Mouse (Mus musculus) ES-Bruce4 (cell line): ENCODE measurements at regions not wholly inside any gene's neighbourhood (a gene's known extent, or its start where the extent isn't known, plus 50 kb on each side); places are given as distances from the start of the nearest gene placed in this dataset.

ENCODE experiments used
- CTCF ChIP-seq: IDR thresholded peaks from one replicate; pipeline ENCODE4 v1.8.1; 2011; ENCODE audit warnings: low read depth, low read length
- POLR2A ChIP-seq: IDR thresholded peaks from one replicate; pipeline ENCODE4 v1.8.1; 2011; ENCODE audit warnings: low read length; ENCODE audit not compliant: insufficient read depth

DNA sequence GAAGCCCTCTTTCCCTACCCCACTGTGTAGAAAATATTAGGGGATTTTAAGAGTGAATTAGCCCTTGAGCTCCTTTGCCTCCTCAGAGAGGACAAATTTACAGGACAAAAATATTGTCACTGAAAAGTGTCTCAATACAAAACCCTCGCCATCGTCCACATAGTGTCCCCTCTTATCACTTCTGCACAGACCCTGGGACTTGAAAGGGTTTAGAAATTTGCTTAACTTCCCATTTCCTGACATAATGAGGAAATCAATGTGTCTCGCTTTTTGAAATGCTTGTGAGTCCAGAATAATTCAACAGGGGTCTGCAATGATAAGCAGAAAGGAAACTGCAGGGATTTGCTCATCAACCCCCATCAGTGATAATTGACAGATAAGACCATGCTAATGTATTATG lies 708.5 kb upstream of the Pfkp start:
- TF ChIP-seq CTCF: no peak
- TF ChIP-seq POLR2A: no peak
